Mouse (Mus musculus) cerebellum, adult 2 months (tissue): ENCODE results near the gene Drg2.

Source experiments
- CTCF ChIP-seq: fragments of 200-500 bp; IDR thresholded peaks from 2 replicates; pipeline ENCODE4 v1.5.1; 2011; ENCODE audit warnings: low read depth, mild to moderate bottlenecking, control low read depth, low read length, moderate library complexity, borderline replicate concordance; ENCODE audit not compliant: insufficient read depth
- POLR2A ChIP-seq: fragments of 200-500 bp; IDR thresholded peaks from 2 replicates; pipeline ENCODE4 v1.6.1; 2011; ENCODE audit warnings: low read length, control low read depth, borderline replicate concordance; ENCODE audit not compliant: insufficient read depth

DNA sequence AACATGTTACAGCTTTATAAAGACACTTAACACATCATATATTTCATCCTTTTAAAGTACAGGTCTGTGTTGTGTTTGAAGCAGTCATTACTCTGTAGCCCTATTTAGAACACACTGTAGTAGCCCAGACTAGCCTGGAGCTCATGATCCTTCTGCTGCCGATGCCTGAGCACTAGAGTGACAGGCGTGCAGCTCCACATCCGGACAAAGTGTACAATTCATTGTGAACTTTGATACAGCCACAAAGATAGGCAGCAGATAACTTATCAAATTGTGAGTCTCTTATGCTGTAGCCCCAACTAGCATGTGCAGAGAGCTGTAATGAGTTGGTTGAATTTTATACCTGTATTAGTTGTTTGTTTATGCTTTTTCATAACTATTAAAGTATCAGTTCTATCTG is 26.8 kb upstream of the Drg2 start:
- TF ChIP-seq CTCF (no peak), POLR2A (no peak)
